Mouse (Mus musculus) heart, postnatal 0 days (tissue): ENCODE data around the gene Vgf.

Experiments used
- CTCF ChIP-seq: IDR thresholded peaks from 2 replicates; pipeline ENCODE4 v1.5.1; 2016; ENCODE audit warnings: antibody characterized with exemption, control low read depth, low read depth
- EP300 ChIP-seq: IDR thresholded peaks from 2 replicates; pipeline ENCODE4 v1.6.1; 2016; ENCODE audit warnings: antibody characterized with exemption, low read depth

- TF ChIP-seq CTCF = no peak
- TF ChIP-seq EP300 = no peak
Measured at GRCm38 (mm10) chr5:137074191-137074651, 48.0 kb downstream of the Vgf start.
